Mouse (Mus musculus) erythroid progenitor cell, adult 5-6 weeks (primary cell): Measurements from ENCODE around the gene Dgcr8. TPM values are rescaled to one million over a fixed set of nuclear protein-coding genes. Genes with fewer than 3 reads are reported as not detected.

Experiments
- ATAC-seq: replicated peaks from 2 replicates; pipeline ENCODE4 v1.8.0; 2016; ENCODE audit warnings: moderate number of reproducible peaks, mild to moderate bottlenecking, moderate TSS enrichment, inconsistent platforms; ENCODE audit not compliant: poor library complexity, low FRiP score, severe bottlenecking
- total RNA-seq, 2 experiments: library from RNA; stranded (forward) in 1 of 2; stranded (reverse) in 1 of 2; fragments of 150-400 nt in 1 of 2; fragments of 186-747, 209-891 nt in 1 of 2; gene quantifications; 2 replicates each; pipeline versions ENCODE4 v1.2.3 to v1.2.4; 2015 to 2017; ENCODE audit warnings: low replicate concordance in 2 of 2

The Dgcr8 gene
- total RNA-seq (2015; ENCODE audit: low replicate concordance): 121 and 133 TPM in 2 replicates
- 138 and 218 TPM in 2 replicates for total RNA-seq (2017; ENCODE audit: low replicate concordance)

DNA sequence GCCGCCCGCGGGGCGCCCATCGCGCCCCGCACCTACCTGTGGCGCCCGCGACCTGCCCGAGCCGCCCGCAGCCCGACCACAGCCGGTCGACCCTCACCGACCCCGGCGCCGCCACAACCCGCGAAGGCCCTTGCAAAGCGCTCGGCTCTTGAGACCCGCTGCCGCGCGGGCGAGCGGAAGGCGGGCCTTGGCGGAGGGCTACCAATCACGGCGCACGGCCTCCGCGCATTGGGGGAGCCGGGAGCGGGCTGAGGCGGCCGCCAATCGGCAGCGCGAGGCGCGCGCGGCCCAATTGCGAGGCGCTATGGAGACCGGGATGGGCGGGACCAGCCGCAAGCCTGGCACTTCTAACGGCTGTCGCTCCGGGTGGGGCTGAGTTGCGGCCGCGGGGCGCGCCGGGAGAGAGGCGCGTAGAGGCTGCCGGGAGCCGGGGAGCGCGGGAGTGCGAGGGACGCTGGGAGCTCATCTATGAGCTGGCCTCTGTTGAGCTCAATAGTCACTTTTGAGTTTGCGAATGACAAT is at the start of gene Dgcr8:
TSS of gene Dgcr8 (minus strand) at position 180 of the 522 bp plus-strand sequence.
- ATAC-seq: peak; percentile 95

DNA sequence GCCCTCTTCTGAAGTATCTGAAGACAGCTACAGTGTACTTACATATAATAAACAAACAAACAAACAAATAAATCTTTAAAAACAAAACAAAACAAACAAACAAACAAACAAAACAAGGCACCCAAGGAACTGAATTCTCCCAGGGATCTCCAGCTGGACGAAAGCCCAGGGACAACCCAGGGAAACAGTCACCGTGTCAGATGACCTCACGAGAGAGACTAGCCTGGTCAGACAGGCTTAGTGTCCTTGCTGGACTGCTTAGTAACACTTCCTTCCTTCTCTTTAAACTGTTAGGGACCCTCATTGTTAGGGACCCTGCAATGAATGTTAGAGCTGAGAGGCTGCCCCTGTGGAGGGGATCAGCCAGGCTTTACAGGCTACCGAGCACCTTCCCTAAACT is 48.2 kb upstream of the Dgcr8 start:
- ATAC-seq: no peak

- ATAC-seq: no peak
Observed at GRCm38 (mm10) chr16:18335981-18336380, 46.9 kb upstream of the Dgcr8 start.

DNA sequence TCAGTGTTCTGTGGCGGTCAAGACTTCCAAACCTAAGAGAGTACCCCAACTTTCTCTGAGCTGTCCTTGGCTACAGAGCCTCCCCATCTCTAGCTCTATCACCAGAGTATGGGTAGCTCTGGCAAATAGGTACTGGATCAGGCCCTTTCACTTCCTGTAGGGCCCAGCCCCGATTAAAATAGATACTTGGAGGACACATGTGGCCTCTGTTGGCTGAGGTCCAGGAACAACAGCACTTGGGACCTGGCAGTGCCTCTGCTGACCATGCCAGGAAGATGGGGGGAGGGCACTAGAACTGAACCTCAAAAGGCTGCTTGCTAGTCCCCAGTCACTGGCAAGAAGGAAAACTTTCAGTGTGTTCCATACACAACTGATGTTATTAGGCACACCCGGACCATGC is 44.9 kb upstream of the Dgcr8 start:
- ATAC-seq: no peak; the same call in 1 of the 2 replicates

DNA sequence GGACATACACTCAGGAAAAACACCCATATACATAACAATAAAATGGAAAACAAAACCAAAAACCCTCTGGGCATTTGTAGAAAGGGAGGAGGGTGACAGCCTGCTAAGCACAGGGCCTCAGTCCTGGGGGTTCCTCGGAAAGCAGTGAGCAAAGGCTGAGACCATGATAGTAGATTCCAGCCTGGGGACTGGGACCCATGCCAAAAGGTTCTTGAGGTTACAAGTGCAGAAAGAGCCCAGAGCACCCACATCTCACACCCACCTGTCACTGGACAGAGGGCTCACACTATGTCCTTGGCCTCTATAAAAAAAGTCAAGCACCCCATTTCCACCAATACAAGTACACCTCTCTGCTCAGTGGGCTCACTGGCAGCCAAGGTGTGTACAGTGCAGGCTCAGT is 39.5 kb upstream of the Dgcr8 start:
- no peak for ATAC-seq

- no peak for ATAC-seq
Observed at GRCm38 (mm10) chr16:18327936-18328335, 38.9 kb upstream of the Dgcr8 start.

GRCm38 (mm10) chr16:18325741-18326140 is 36.7 kb upstream of the Dgcr8 start:
- no peak for ATAC-seq

DNA sequence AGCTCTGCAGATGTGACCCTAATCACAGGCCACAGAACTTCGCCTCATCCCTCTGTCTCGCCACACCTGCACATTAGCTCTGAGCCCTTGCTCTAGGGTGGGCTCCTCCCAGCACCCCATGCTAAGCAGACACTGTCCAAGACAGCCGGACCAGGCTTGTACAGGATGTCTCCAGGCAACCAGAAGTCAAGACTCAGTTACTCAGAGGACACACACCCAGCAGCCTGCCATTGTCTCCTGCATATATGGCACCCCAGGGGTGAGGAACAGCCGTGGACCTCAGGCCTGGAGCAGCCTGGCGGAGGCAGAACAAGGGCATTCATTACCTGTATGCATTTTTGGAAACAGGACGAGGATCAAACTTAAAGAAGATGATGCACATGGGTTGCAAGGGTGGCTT is 35.0 kb upstream of the Dgcr8 start:
- no peak for ATAC-seq

DNA sequence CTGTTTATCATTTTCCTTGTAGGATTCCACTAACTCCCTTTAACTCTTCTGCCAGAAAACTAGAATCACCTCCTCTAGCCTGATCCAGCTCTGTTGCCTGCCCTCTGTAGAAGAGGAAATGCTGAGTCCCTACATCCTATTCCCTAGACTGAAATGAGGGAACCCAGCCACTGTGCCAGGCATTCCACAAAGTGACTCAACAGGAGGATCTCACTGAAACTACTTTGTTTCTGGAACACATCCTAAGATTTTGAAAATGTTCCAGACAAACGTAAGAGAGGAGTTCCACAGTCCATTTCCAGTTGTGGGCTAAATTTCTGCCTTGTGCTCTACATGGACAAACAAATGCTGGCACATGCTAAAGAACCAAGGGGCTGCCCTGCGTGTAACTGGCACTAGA is 34.4 kb upstream of the Dgcr8 start:
- no peak for ATAC-seq

DNA sequence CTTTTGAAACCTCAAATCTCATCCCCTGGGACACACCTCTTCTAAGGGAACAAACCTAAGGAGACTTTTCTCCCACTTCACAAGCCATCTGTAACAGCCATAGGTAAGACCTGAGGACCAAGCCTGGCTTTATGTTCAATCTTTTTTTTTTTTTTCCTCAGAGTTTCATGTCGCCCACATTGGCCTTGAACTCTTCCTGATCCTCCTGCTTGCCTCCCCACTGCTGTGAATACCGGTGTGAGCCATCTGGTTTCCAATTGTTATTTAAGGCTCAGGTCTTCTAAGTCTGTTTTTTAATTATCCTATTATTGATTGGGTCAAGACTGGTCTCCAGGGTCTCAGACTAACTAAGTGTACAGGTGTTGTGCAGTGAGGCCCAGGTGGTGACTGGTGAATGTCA is 32.4 kb upstream of the Dgcr8 start:
- ATAC-seq: no peak

DNA sequence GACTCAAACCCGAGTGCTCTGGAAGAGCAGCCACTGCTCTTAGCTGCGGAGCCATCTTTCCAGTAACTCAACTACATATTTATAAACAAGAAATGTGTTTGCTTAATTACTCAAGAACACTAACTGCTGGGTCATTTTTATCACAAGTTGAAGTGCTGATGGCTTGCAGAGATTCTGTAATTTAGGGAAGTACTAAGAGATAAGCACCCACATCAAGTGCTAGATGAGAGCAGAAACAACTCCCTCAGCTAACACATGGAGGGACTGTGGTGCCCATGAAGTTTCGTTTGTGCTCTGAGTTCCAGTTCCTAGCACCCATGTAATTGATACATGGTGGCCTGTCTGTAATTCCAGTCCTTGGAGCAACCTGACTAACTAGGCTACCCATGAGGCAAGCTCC is 29.9 kb upstream of the Dgcr8 start:
- ATAC-seq: no peak

GRCm38 (mm10) chr16:18308159-18308558 is 19.1 kb upstream of the Dgcr8 start:
- no peak for ATAC-seq

DNA sequence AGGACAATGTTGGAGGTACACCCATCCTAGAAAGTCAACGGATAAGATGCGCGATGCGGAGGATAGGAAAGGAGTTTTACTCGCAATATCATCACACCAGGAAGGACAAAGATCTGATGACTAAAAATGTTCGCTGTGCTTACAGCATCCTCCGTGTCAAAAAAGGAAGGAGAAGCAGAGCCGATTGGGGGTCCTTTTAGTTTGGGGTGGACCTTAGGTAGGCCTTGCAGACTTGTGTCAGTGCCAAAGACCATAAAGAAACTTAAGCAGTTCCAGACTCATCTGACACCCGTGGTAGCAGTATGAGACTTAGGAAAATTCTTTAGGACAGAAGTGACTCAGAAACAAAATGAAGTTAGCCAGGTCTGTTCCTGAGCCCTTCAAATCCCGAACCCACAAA is 568 bp upstream of the Dgcr8 start:
- ATAC-seq: peak; percentile 9; the same call in 1 of the 2 replicates

DNA sequence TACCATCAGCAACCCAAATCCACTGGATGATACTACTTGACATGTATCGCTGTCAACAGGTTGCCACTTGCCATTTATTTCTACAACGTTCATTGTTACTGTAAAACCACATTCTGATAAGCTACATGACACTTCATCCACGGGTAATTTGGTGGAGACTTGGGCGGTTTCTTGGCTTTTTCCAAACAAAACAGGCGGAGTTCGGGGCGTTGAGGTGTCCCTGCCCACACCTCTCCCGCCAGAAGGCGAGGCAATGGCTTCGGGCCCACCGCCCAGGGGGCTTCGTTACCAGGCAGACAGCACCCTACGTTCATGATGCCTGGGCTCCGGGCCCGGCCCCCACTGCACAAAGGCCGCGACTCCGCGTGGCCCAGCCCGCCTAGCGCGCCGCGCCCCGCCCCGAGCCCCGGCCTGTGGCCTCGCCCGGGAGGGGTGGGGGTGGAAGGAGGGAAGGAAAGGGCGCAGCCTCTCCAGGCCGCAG is 425 bp downstream of the Dgcr8 start:
- ATAC-seq: peak; percentile 79

- no peak for ATAC-seq
Observed at GRCm38 (mm10) chr16:18288166-18288565, 880 bp downstream of the Dgcr8 start.

DNA sequence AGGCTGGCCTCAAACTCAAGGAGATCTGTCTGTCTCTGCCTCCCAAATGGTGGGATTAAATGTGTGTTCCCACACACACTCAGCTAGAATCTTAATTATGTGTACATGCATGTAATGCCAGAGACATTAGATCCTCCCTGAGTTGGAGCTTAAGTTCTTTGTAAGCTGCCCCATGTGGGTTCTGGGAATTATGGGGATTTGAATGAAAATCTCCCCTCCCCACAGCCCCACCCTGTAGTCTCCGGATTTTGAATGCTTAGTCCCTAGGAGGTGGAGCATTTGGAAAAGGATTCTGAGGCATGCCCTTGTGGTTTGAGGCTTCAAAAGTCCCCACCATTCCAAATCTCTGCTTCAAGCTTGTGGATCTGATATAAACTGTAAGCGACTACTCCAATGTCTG is 13.9 kb downstream of the Dgcr8 start:
- ATAC-seq: no peak

DNA sequence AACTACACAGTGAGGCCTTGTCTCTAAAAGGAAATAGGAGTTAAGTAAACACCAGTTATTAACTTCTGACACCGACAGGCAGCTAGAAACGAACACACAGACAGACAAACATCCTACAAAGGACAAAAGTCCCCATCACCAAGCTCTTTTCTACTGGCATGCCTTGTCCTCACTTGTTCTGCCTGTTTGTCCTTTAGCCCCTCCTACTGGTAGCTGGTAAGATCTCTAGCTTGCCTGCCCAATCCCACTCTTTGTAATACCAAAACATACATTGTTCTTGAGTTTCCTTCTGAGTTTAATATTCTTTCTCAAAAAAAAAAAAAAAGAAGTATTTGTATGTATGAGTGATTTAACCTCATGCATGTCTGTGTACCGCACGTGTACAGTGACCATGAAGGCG is 20.9 kb downstream of the Dgcr8 start:
- no peak for ATAC-seq

DNA sequence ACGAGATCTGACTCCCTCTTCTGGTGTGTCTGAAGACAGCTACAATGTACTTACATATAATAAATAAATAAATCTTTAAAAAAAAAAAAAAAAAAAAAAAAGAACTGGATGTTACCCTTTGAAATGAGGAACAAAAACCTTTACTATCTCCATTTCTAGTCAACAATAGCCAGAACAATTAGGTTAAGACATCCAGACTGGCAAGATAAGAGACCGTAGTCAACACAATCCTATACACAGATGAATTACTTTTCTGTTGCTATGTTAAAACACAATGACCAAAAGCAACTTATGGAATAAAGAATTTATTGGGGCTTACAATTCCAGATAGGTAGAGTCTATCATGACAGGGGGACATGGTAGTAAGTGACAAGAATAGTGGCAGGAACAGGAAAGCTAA is 24.0 kb downstream of the Dgcr8 start:
- no peak for ATAC-seq

- ATAC-seq: no peak
Observed at GRCm38 (mm10) chr16:18258221-18258620, 30.8 kb downstream of the Dgcr8 start, which contains the start of gene Gm49776. Gm49776 (minus strand) TSS chr16:18258321.

GRCm38 (mm10) chr16:18253866-18254265 is 35.2 kb downstream of the Dgcr8 start:
- ATAC-seq: no peak

DNA sequence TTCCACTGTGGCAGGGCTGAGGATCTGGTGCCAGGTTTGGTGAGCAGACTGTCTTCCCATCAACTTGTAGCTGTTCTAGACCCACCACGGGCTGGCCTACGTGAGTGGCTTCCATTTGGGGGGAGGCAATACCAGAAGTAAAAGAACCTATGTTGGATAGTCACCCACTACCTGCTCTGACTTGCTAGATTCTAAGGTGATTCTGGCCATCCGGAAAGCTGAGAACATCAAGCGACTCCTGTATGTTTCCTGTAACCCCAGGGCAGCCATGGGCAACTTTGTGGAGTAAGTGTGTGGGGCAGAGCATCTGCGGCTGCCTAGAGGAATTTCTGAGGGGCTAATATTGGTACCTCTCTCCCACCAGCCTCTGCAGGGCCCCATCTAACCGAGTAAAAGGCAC is 36.3 kb downstream of the Dgcr8 start:
- no peak for ATAC-seq
